Mouse (Mus musculus): ENCODE results near the gene Arfgap3. TPM values are rescaled to one million over a fixed set of nuclear protein-coding genes. Genes with fewer than 3 reads are reported as not detected.
"Not testable (repeated sequence)": the region's sequence is repeated elsewhere in the genome, so short reads cannot be mapped to it uniquely, and the experiment has no call there.

Arfgap3 gene
- polyA plus RNA-seq, 2 experiments, result 10.1 to 15.3 TPM

DNA sequence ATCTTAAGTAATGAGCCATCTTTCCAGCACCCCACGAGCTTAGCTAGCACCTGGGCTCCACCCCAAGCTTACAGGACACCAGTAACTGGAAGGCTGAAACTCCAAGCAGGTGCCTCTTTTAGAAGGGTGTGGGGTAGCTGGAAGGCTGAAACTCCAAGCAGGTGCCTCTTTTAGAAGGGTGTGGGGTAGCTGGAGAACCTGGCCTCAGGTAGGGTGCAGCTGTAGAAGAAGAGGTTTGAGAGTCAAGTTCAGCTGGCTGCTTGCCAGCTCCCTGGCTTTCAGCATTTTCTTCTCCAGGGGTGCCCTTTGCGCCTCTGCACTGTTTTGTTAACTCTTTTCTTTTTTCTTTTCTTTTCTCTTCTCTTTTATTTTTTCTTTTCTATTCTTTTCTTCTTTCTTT, 18.2 kb upstream of the Arfgap3 start:
- H3K9me3 ChIP-seq (ENCODE audit: control insufficient read depth, low read length), result no peaks in the 10 kb centered on the region
- H3K36me3 ChIP-seq (replicated peaks; ENCODE audit: control insufficient read depth, insufficient read depth, low read depth), result no peaks in the 10 kb centered on the region; the same call in 1 of the 2 replicates
- WGBS (ENCODE audit: insufficient replicate concordance), result 75% methylated on average over 2 of the region's 2 CpGs
- no peak for ATAC-seq (ENCODE audit: insufficient read depth)
- peaks cover 21 to 30% of the 10 kb centered on the region in 2 experiments for H3K4me1 ChIP-seq (replicated peaks; ENCODE audit: control insufficient read depth in 2 of 2, insufficient read depth in 2 of 2, low read length in 1 of 2)
- H3K4me3 ChIP-seq (ENCODE audit: insufficient read depth in 1 of 2, low read depth in 2 of 2, low read length in 2 of 2), result no peak overlapping the region
- no peak for DNase-seq (ENCODE audit: low read depth in 3 of 3, low spot score in 3 of 3)
- no peak overlapping the region for H3K27ac ChIP-seq
- H3K9ac ChIP-seq (replicated peaks), result no peak overlapping the region
- TF ChIP-seq EP300 (IDR thresholded peaks at IDR 0.05; ENCODE audit: low read depth), result no peak
- no peak for TF ChIP-seq CTCF (IDR thresholded peaks at IDR 0.05; ENCODE audit: low read depth)
- H3K27me3 ChIP-seq (ENCODE audit: control insufficient read depth, insufficient read depth, low read length), result no peaks in the 10 kb centered on the region
- H3K4me2 ChIP-seq (ENCODE audit: low read depth), result no peak overlapping the region

DNA sequence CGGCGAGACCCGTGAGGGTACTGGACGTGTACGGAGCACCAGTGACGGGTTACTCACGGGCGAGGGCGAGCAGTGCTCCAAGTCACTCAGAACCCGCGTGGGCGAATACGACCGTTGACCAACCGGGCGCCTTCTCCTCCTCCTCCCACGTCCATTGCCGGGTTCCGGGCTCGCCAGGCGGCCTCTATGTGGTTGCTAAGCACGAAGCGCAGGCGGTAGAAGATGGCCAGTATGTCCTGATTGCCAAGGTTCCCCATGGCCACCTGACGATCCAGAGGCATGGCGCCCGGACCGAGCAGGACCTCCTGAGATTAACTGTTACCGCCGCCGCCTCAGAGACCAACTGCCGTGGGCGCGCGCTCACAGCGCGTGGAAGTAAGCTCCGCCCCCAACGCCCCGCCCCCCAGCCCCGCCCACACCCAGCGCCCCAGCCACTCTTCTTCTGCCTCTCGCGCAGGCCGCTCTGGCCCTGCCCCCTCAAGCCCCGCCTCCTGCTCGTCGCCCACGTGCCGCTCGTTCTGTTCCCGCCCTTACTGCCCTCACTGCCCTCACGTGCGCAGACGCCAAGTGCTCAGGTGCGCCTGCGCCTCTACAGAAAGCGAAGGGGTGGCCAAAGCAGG, 17.0 kb upstream of the Arfgap3 start:
- ATAC-seq (ENCODE audit: insufficient read depth), result peak; percentile 81
- WGBS (ENCODE audit: insufficient replicate concordance), result 16% methylated on average over 58 of the region's 58 CpGs

DNA sequence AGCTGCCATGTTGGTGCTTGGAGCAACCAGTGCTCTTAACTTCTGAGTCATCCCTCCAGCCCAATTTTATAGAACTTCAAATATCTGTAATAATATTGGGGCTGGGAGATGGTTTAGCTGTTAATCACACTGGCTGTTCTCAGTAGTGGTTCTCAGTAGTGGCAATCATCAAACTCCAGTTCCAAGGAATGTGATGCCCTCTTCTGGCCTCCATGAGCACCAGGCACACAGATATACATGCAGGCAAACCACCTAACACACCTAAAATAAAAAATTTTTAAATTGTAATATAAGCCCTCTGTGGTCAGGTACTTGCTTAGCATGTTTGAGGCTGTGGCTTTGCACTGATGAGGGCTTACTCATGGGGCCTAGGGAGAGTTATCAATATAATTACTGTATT, 15.7 kb upstream of the Arfgap3 start:
- TF ChIP-seq CTCF (IDR thresholded peaks at IDR 0.05; ENCODE audit: low read depth) (peak; percentile 46), EP300 (IDR thresholded peaks at IDR 0.05; ENCODE audit: low read depth) (no peak)
- no peaks in the 10 kb centered on the region for H3K27me3 ChIP-seq (ENCODE audit: control insufficient read depth, insufficient read depth, low read length)
- H3K27ac ChIP-seq, result no peak overlapping the region
- no peak overlapping the region for H3K9ac ChIP-seq (replicated peaks)
- no peak for ATAC-seq (ENCODE audit: insufficient read depth)
- DNase-seq (ENCODE audit: low read depth in 3 of 3, low spot score in 3 of 3), result no peak
- H3K9me3 ChIP-seq (ENCODE audit: control insufficient read depth, low read length), result no peaks in the 10 kb centered on the region
- peaks cover 21 to 35% of the 10 kb centered on the region in 2 experiments for H3K4me1 ChIP-seq (replicated peaks; ENCODE audit: control insufficient read depth in 2 of 2, insufficient read depth in 2 of 2, low read length in 1 of 2)
- peak overlapping the region; percentile 79; the same call in 1 of the 2 replicates for H3K4me2 ChIP-seq (ENCODE audit: low read depth)
- no peak overlapping the region for H3K4me3 ChIP-seq (ENCODE audit: insufficient read depth in 1 of 2, low read depth in 2 of 2, low read length in 2 of 2)
- no peaks in the 10 kb centered on the region for H3K36me3 ChIP-seq (replicated peaks; ENCODE audit: control insufficient read depth, insufficient read depth, low read depth)

More for the DNA sequence above, 17.0 kb upstream of the Arfgap3 start:
- DNase-seq (ENCODE audit: low read depth in 3 of 3, low spot score in 3 of 3), result peak; percentile 72 to 78 (median 76)
- Histone ChIP-seq H3K4me1 (replicated peaks; ENCODE audit: control insufficient read depth in 2 of 2, insufficient read depth in 2 of 2, low read length in 1 of 2) (peaks cover 21 to 35% of the 10 kb centered on the region in 2 experiments), H3K27me3 (ENCODE audit: control insufficient read depth, insufficient read depth, low read length) (no peaks in the 10 kb centered on the region), H3K36me3 (replicated peaks; ENCODE audit: control insufficient read depth, insufficient read depth, low read depth) (no peaks in the 10 kb centered on the region; the same call in 1 of the 2 replicates), H3K4me2 (ENCODE audit: low read depth) (peak overlapping the region; percentile 79), H3K9me3 (ENCODE audit: control insufficient read depth, low read length) (no peaks in the 10 kb centered on the region), H3K4me3 (ENCODE audit: insufficient read depth in 1 of 2, low read depth in 2 of 2, low read length in 2 of 2) (peak overlapping the region; percentile 44 to 53), H3K27ac (no peak overlapping the region), H3K9ac (replicated peaks) (peak overlapping the region; percentile 32)
- no peak for TF ChIP-seq EP300 (IDR thresholded peaks at IDR 0.05; ENCODE audit: low read depth)
- TF ChIP-seq CTCF (IDR thresholded peaks at IDR 0.05; ENCODE audit: low read depth), result no peak

DNA sequence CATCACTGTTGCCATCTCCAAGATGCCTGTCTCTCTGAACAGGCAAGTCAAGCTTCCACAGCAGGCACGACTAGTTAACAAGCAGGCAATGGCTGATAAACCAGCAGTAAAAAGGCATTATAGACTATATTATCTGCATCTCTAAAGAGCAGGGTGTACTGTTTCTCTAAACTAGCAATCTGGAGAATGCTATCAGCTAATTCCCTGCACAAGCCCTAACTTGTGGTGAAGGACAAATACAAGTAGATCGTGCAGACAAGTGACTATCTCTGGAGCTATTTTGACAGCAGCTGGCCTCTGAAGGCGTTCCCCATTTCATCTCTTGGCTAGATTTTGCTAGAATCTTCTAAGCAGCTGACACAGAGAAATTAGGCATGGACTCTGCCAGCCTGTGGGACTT, 14.1 kb upstream of the Arfgap3 start:
- H3K27me3 ChIP-seq (ENCODE audit: control insufficient read depth, insufficient read depth, low read length), result no peaks in the 10 kb centered on the region
- peak in 1 of 3 experiments; percentile 36 for DNase-seq (ENCODE audit: low read depth in 3 of 3, low spot score in 3 of 3)
- no peaks in the 10 kb centered on the region for H3K9me3 ChIP-seq (ENCODE audit: control insufficient read depth, low read length)
- H3K4me3 ChIP-seq (ENCODE audit: insufficient read depth in 1 of 2, low read depth in 2 of 2, low read length in 2 of 2), result no peak overlapping the region
- peaks cover 21 to 35% of the 10 kb centered on the region in 2 experiments for H3K4me1 ChIP-seq (replicated peaks; ENCODE audit: control insufficient read depth in 2 of 2, insufficient read depth in 2 of 2, low read length in 1 of 2)
- 17% methylated on average over 3 of the region's 3 CpGs for WGBS (ENCODE audit: insufficient replicate concordance)
- H3K4me2 ChIP-seq (ENCODE audit: low read depth), result no peak overlapping the region; the same call in 1 of the 2 replicates
- TF ChIP-seq CTCF (IDR thresholded peaks at IDR 0.05; ENCODE audit: low read depth) (no peak), EP300 (IDR thresholded peaks at IDR 0.05; ENCODE audit: low read depth) (peak; percentile 67)
- no peak overlapping the region for H3K9ac ChIP-seq (replicated peaks)
- H3K36me3 ChIP-seq (replicated peaks; ENCODE audit: control insufficient read depth, insufficient read depth, low read depth), result no peaks in the 10 kb centered on the region
- ATAC-seq (ENCODE audit: insufficient read depth), result peak; percentile 60
- peak overlapping the region; percentile 45 for H3K27ac ChIP-seq

DNA sequence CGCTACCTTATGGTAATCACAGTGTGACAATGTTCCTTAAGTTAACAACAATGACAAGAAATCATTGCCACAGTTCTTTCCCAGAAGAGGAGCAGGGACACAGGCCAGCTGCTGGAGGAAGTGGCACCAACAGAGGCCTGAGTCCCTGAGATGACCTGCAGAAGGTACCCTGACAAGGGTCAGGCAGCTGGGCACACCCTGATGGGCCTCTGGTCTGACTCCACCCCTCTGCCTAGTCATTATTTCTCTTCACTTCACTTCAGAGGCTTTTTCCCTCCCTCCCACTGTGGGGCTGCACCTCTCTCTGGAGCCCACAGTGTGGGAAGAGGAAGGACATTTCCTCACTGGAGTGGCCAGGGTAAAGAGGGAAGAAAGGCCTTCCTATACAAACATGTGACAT, 12.8 kb upstream of the Arfgap3 start:
- peaks cover 21 to 35% of the 10 kb centered on the region in 2 experiments for H3K4me1 ChIP-seq (replicated peaks; ENCODE audit: control insufficient read depth in 2 of 2, insufficient read depth in 2 of 2, low read length in 1 of 2)
- H3K36me3 ChIP-seq (replicated peaks; ENCODE audit: control insufficient read depth, insufficient read depth, low read depth); DNase-seq (ENCODE audit: low read depth in 3 of 3, low spot score in 3 of 3); H3K27me3 ChIP-seq (ENCODE audit: control insufficient read depth, insufficient read depth, low read length); H3K4me3 ChIP-seq (ENCODE audit: insufficient read depth in 1 of 2, low read depth in 2 of 2, low read length in 2 of 2); ATAC-seq (ENCODE audit: insufficient read depth); H3K4me2 ChIP-seq (ENCODE audit: low read depth); H3K27ac ChIP-seq; H3K9me3 ChIP-seq (ENCODE audit: control insufficient read depth, low read length); H3K9ac ChIP-seq (replicated peaks): not testable (repeated sequence)
- WGBS (ENCODE audit: insufficient replicate concordance), result 73% methylated on average over 1 of the region's 1 CpGs

DNA sequence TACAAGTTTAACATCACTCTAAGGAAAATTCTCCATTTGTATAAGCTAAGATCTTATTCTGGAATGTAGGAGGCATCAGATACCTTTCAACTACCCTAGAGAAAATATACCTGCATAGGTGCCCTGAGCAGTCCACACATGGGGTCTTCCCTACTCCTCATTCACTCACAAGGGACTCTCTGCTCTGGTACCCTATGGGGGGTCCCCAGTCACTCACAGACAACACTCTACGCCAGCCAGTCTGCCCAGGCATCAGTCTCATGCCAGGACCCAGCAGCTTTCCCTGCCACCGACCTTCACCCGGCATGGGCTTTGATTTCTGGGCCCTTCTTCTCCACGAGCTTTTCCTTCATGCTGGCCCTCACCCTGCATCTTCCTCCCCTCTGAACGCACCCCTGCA, 10.9 kb upstream of the Arfgap3 start:
- H3K9me3 ChIP-seq (ENCODE audit: control insufficient read depth, low read length); H3K27ac ChIP-seq; H3K4me3 ChIP-seq (ENCODE audit: insufficient read depth in 1 of 2, low read depth in 2 of 2, low read length in 2 of 2); H3K4me2 ChIP-seq (ENCODE audit: low read depth); DNase-seq (ENCODE audit: low read depth in 3 of 3, low spot score in 3 of 3); ATAC-seq (ENCODE audit: insufficient read depth); H3K36me3 ChIP-seq (replicated peaks; ENCODE audit: control insufficient read depth, insufficient read depth, low read depth); H3K27me3 ChIP-seq (ENCODE audit: control insufficient read depth, insufficient read depth, low read length); H3K9ac ChIP-seq (replicated peaks): not testable (repeated sequence)
- H3K4me1 ChIP-seq (replicated peaks; ENCODE audit: control insufficient read depth in 2 of 2, insufficient read depth in 2 of 2, low read length in 1 of 2), result peaks cover 12 to 24% of the 10 kb centered on the region in 2 experiments
- WGBS (ENCODE audit: insufficient replicate concordance), result 63% methylated on average over 5 of the region's 5 CpGs

Data from liver, embryonic 14.5 days (tissue).